Mouse (Mus musculus): ENCODE results near the gene Wnt9b. TPM values are rescaled to one million over a fixed set of nuclear protein-coding genes. Genes with fewer than 3 reads are reported as not detected.
"Not testable (repeated sequence)": the region's sequence is repeated elsewhere in the genome, so short reads cannot be mapped to it uniquely, and the experiment has no call there.

The Wnt9b gene
- under 1 TPM; 0.09 to 0.45 TPM for total RNA-seq (2021)
- 0.40 and 0.47 TPM in 2 replicates for polyA plus RNA-seq (2012; rRNA removed)
- long read RNA-seq, result 0 reads

DNA sequence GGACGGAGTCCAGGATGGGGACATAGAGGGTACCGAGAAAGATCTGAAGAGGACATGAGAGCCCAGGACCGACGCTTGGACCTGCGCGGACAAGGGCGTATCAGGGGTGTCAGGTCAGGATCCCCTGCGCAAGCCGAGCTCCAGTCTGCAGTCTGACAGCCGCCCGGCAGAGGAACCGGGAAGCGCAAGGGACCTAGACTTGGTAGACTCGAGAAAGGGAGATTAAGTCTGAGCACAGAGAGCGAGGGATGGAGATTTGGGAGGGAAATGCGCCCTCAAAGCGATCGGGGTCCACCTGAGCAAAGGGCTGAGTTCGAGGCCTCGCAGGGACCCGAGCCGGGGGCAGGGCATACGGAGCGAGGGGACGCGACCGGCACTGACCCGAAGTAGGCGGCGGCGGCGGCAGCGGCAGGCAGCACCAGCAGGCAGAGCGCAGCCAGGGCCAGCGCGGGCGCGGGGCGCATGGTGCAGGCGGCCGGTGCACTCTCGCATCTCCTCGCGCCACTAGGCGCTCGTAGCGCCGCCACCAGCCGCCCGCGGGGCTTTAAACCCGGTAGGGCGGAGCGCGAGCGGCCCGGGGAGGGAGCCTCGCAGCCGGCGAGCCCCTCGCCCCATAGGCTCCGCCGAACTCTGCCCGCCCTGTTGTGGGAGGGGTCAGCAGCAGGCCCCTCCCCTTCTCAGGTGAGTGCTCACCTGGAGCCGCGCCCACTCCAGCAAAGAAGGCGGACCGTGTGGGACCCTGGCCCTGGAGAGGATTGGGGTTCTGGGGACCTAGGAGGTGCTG, at the start of gene Wnt9b:
Gene Wnt9b (minus strand): TSS at position 516 of the 784 bp plus-strand sequence.
- peak; percentile 52 for DNase-seq

DNA sequence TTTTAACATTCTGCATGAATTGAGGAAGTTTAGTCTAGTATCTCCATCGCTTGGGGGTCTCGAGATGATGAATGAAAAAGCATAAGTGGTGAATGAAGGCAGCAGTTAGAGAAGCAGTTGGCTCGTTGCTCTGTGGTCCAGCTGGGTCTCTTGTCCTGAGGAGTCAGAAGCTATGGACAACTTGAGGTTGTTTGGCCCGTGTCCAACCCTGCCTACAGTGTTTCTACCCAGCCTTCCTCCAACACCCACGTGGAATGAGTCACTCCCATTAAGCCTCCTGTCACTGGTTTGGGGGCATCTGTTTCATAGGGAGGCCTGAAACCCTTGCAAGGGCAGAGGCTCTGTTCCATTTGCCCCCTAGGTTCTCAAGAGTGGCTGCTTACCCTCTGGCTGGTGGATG, 40.3 kb upstream of the Wnt9b start:
- no peak for DNase-seq

DNA sequence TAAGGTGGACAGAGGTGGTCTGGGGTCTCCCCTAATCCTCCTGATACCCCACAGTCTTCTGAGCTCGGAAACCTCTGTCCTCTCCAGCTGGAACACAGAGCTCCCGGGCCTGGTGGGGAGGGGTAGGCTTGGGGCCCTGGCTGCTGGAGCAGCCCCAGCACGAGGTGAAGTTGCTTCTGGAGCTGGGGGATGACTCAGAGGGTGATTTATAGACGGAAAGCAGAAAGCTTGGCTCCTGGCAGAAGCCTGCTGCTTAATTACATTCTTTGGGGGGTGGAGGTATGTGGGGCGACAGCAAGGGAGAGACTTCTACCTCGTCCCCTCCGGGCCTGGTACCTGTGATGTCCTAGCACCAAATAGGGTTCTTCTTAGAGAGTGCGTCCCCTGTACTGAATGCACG, 30.5 kb upstream of the Wnt9b start:
- peak; percentile 76 for DNase-seq

DNA sequence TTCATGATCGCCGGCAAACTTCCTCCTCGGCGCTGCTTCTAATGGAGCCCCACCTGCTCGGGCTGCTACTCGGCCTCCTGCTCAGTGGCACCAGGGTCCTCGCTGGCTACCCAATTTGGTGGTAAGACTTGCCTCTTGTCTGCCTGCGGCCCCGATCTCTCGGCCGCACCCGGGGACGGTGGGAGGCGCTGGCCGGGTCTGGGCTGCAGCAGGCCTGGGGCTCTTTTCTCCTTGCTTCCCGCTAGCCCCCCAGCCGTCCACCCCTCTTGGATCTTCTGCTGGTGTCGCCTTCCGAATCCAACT, 24.6 kb upstream of the Wnt9b start:
- DNase-seq, result no peak

DNA sequence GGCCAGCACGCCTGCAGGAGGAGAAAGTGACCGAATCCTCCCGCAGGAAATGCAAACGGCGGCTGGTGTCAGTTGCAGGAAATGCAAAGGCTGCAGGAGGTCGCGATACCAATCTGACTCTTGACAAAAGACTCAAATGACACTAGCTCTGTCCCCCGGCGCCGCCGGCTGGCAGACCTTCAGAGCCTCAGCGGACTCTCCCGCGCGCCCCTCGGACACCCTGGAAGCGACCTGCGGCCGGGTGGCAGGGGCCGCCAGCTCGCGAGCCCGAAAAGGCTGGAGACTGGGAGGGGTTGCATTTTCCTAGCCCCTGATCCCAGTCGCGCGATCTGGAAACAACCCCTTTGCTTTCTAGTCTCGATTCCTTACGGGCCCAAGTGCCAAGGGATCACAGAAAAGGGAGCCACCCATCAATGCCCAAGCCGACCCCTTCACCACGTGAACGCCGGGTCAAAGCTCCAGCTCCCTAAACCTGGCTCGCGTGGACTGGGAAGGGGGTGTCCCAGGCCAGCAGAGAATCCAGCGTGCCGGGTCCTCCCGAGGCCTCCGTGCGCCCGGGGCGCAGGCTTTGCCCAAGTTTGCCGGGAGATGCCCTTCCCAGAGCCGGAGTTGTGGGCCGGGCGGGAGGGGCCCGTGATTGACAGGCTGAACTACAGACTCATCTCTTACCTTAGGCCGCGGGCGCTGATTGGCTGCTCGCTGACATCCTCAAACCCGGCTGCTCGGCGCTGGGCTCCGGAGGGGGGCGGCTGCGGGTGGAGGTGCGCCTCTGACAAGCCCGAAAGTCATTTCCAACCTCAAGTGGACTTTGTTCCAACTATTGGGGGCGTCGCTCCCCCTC, 24.0 kb upstream of the Wnt9b start, which contains the start of gene Wnt3:
Gene Wnt3 (plus strand): TSS at position 764 of the 841 bp plus-strand sequence.
- peak; percentile 25 for DNase-seq

DNA sequence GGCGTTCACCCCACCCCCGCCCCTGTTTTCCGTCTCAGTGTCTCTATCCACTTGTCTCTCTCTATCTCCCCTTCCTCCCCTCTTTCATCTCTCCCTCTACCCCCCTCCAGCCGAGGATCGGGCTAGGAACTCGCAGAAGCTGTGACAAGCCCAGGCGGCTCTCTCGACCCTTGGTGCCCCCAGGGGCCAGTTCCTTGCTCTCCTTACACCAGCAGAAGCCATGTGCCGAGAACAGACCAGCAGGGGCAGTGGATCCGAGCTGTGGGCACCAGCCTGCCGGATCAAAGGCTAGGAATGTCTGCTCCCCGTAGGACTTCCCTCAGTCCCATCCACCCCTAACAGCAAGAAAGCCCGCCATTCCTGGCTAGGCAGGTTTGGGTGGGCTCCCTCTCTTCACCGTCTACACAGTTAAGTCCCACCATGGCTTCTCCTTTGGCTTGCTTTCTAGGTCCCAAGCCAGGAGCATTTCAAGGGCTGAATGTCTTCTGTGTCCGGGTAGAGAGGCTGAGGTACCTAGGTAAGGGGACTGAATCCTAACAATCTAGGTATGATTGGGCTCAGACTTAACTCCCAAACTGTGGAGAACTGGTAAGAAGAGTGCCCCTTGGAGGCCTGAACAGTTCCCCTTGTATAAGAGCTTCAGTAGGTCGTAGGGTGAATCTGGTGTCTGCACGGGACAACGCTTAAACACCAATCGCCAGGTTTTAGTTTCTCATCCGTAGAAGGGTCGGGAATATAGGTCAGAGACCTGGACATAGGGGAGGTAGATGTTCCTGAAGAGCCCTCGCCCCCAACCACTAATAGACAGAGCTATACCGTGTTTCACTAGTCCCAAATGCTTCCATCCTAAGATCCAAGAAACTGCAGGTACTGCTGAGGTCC, 23.1 kb upstream of the Wnt9b start:
- DNase-seq, result no peak

DNA sequence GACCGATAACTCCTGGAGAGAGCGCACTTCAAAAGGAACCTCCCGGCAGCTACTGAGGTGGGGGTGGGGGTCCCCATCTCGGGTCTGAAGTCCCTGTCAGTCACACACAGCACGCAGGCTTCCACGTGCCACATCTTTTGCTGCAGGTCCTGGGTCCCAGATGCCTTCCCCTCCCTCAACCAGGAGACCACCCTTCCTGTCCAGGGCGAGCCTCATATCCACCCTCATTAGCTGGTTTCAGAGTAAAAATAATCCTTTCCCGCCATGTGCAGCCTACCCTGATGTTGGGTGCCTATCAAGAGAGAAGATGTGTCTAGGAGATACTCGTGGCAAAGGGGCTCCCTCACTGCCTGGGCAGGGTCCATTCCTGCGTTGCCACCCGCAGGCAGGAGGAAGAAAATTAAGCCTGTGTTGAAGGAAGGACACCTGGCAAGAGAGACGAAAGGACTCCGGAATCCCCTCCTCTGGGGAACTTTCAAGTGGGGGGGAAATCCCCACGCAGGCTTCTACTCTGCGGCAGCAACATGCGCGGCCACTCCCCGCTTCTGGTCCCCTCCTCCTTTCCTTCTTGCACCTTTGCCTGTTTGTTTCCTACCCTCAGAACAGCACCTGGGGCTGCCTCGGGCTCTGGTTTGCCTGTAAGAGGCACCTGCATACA, 21.7 kb upstream of the Wnt9b start:
- DNase-seq, result no peak

DNA sequence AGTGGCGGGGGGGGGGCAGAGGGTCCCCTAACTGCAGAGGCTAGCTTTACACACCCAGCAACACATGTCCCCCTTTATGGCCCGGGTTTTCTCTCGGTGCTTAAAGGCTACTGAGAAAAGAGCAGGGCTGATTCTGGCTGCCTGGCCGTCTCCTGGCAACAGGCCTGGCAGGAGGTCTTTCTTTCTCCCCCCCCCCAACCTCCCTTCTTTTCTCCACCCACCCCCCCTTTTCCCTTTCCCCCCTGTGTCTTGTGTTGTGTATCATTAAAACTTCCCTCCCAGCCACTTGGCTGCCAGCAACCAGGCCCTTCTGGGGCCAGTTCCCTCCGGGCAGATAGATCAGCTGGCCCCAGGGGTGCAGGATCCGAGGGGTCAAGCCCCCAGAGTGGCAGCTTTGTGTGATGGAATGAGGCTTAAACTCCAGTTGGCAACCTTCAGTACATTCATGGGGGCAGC, 16.0 kb upstream of the Wnt9b start:
- DNase-seq, result no peak

DNA sequence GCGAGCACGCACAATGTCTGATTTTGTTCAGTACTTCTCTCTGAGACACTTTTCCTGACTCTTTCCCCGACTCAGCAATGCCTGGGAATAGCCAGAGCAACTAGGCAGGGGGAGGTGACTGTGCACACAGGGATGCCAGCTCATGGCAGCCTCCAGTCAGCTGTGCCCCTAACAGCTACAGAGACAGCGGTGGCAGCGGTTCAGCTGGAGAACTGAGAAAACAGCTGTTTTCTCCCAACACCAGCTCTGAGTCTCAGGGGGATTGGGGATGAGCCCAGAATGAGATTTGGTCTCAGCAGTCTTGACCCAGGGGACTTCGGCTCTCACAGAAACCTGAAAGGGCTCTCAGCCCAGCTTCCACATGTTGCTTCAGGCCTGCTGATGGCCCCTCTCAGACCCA, 15.0 kb upstream of the Wnt9b start:
- DNase-seq, result no peak

DNA sequence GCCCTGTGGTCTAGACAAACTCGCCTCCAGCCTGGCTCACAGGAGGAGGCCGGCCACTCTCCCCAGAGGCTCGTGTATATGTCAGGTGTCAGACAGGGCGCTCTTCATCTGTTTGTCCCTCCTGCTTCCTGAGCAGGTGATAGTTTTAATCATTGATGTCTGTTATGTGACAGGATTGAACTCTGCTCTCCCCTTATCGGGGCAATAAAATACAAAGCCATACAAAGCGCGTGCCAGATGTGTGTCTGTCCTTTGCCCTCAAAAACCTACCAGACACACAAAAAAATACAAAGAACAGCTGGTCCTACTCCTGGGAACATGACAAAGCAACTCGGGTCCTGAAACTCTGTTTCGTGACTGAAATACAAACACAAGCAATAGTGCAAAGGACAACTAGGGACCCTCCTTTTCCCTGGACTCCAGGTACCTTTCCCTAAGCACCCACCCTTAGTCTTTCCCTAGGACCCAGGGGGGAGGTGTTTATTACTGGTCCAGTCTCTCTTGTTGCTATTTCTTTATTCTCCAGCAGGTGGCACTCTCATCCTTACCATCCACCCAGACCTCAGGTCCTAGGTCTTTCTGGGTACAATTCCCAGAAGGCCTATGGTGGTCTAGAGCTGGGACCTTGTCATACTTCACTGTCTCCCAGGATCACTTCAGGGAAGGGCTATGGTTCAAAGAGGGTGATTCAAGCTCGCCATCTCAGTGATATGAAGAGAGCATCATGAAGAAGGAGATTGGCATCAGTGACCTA, 14.0 kb upstream of the Wnt9b start:
- DNase-seq, result peak; percentile 46

DNA sequence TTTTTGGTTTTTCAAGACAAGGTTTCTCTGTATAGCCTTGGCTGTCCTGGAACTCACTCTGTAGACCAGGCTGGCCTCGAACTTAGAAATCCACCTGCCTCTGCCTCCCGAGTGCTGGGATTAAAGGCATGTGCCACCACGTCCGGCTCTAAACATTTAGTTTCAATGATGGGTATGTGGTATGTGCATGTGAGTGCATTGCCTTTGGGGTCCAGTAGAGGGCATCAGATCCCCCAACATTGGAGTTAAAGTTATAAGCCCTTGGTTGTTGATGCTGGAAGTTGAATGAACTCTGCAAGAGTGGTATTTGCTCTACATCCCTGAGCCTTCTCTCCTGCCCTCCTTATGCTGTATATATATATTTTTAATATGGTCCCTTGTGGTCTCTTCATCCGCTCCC, 11.3 kb upstream of the Wnt9b start:
- DNase-seq, result not testable (repeated sequence)

DNA sequence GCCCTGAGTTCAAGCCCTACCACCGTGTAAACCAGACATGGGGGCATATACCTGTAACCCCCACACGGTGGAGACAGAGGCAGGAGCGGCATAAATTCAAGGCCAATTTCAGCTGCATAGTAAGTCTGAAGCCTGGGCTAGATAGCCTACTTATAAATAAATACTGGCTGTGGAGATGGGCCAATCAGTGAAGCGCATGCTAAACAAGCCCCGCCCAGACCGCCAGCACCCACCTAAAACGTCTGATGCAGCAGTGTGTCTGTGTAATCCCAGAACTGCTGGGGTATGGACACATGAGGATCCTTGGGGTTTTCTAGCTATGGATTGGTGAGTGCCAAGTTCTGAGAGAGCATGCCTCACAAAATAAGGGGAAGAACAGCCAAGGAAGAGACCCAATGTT, 10.5 kb upstream of the Wnt9b start:
- DNase-seq, result no peak

DNA sequence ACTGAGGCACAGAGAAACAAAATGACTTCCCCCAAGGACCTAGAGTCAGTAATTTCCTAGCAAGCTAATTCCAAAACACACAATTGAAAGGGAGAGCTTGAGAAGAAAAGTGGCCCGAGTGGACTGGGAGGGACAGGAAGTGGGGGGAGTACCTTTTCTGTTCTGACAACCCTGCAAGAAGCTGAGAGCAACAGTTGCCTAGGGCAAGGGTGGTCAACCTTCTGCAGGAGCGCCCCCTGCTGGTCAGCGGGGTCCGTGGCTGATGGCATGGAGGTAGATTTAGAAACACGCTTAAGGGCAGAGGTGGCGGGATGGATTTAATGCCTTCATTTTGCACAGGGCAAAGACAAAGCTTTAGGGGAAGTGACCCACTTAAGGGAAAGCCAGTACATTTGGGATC, 9.1 kb upstream of the Wnt9b start:
- peak; percentile 84 for DNase-seq

DNA sequence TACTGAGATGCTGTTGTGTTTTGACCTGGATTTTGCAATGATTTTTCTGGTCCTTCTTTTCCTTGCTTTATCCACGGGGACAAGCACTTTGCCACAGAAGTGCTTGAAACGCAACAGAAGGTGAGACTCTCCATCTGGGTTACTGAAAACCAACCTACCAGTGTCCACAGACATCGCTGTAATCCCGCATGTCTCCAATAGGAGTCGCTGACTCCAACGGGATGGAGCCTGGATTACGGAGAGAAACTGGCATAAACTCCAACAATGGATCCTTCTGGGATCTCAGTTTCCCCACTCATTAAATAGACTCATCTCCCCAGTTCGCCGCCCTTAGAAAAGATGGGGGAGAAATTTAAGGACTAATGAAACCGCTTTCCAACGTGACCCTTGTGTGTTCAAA, 8.4 kb upstream of the Wnt9b start:
- DNase-seq, result no peak

DNA sequence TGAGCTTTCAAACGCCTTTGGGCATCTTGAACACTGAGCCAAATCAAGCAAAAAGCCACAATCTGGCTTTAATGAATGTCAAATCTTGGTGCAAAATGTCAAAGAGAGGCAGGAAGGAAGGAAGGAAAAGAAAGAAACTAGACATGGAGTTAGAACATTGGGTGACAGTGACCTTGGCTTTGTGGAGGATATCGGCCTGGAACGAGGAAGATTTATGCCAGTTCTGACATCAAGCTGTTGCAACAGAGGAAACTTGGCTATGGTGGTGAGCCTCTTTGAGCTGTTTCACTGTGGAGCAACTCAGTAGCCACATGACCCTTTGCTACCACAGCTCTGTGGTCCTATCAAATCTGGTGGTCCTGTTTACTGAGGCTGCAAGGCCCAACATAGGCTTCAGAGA, 991 bp upstream of the Wnt9b start:
- peak; percentile 82 for DNase-seq

DNA sequence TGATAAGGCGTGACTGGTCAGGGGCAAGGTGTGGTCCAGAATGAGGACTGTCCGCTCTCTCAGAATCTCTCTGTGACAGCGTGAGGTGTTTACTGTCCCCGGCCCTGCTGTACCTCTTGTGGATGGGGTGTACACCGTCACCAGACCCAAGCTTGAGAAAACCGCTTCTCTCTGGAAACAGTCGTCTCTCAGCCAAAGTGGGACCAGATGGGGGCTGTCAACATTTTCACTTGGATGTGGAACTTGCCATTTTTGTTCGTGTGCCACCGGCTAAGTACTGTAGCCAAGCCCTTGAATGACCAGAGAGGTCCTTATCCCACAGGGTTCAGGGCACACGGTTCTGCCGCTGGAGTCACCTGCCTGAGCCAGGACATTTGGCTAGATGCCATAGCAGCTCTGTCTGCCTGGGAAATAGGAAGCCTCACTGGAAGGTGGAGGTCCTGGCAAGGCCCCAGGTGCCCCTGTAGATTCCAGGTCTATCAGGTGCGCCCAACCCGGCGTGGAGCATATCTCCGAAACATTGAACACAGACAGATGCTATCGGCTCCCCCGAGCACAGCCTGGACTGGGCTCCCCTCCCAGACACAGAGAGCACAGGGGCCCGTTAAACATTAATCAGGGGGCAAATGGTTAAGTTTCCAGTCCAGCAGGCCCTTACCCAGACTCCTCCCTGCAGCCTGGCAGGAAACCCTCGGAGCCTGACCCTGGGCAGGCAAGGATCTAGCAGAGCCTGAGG, 14.4 kb downstream of the Wnt9b start:
- DNase-seq, result peak; percentile 14

DNA sequence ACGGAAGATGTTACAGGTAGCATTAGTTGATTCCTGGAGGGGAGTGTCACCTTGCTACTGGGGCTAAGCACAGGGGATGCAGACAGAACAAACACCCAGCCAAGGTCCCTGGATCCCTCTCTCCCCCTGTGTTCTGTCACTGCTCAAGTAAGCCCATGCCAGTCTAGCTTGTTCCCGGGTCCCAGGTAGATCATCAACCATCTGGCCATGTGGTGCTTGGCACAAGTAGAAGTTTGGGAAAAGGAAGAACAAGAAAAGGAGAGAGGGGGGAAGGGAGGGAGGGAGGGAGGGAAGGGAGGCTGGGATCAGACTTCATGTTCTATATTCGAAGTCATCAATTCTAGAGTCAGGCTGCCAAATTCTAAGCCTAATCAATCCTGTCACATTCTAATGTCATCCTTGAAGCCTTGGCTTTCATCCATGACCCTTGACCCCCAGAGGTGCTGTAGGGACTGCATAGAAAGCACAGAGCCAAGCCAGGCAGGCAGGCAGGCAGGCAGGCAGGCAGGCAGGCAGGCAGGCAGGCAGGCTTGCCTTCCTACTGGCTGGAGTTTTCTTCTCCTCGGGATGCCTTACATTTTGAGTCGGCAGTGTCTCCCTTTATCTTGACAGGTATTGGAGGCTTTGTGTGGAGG, 15.1 kb downstream of the Wnt9b start:
- no peak for DNase-seq

DNA sequence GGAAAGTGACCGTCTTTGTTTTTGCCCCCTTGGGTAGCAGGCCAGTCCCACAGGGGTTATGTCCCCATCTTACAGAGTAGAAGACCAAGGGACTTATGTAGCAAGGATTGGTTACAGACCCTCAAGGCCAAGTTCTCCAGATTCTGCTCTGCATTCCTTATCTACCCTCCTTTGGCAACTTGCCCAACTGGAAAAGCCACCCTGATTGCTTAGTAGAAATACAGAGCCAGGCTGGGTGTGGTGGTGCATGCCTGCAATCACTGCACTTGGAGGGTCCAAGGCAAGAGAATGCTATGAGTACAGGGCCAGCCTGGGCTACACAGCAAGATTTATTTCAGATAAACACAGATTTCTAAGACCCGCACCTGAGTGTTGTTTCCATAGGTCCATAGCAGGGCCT, 15.7 kb downstream of the Wnt9b start:
- DNase-seq, result no peak

DNA sequence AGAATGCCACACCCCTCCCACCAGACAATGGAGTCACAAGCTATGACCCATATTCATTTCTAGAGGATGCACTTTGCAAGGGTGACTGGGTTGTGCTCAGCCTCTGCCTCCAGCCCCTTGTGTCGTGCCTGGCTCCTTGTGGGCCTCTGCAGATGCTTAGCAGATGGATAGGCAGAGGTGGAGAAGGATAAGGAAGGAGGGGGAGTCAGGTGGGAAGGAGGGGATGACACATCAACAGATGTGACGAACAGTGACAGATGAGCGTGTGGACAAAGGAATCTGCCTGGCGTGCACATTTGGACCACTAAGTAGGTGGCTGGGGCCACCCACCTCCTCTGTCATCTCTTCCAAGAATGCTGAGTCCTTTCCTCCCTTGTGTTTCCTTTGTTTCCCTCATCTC, 16.6 kb downstream of the Wnt9b start:
- no peak for DNase-seq

DNA sequence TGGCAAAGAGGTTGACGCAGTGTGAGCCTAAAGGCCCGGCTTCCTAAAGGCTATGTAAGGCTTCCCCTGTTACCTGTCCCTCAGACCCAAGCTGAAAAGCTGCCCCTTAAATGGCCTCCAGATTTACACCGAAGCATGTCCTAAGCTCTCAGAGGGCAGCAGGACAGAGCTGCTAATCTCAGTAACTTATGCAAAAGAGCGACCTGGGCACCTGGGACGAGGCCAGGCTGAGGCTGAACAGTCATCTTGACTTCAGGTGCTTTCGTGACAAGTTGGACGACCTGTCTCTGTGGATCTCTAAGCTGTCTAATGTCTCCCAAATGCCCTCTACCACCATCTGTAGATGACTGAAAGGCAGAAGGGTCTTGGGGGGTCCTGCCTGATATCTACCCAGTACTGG, 17.3 kb downstream of the Wnt9b start:
- no peak for DNase-seq
